Mouse (Mus musculus): ENCODE measurements at regions not wholly inside any gene's neighbourhood (a gene's known extent, or its start where the extent isn't known, plus 50 kb on each side); places are given as distances from the start of the nearest gene placed in this dataset.

DNA sequence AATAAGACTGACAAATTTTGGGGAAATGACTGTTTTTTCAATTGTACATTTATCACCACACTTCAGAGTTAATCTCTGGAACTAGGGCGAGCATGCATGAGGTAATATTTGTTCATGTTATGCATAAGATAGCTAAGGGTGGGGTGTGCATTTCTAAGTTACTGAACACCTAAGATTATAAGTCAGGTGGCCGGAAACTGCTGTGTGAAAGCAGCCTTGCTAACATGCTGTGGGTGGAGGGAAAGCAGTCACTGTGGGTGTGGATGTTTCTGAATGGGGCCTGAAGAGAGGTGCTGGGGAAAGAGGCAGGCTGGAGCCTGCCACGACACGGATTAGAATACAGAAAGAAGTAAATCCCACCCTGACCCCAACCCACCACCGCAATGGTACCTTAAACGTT is 54.8 kb upstream of the Cep162 start:
- TF ChIP-seq MYB (IDR thresholded peaks at IDR 0.05; ENCODE audit: low read depth, low read length) (no peak), HCFC1 (IDR thresholded peaks at IDR 0.05; ENCODE audit: low read depth, low read length) (no peak), ETS1 (IDR thresholded peaks at IDR 0.05; ENCODE audit: low read depth, low read length) (no peak), KAT2A (conservative IDR thresholded peaks at IDR 0.05; ENCODE audit: low read depth, low read length) (no peak), RCOR1 (IDR thresholded peaks at IDR 0.05; ENCODE audit: low read depth, low read length) (no peak), RAD21 (IDR thresholded peaks at IDR 0.05; ENCODE audit: low read depth, low read length) (no peak), POLR2AphosphoS5 (IDR thresholded peaks at IDR 0.05; ENCODE audit: borderline replicate concordance, low read depth, low read length) (no peak), ZC3H11A (IDR thresholded peaks at IDR 0.05; ENCODE audit: low read depth, low read length) (no peak), MXI1 (IDR thresholded peaks at IDR 0.05; ENCODE audit: low read depth, low read length) (no peak), ELF1 (IDR thresholded peaks at IDR 0.05; ENCODE audit: low read depth, low read length) (no peak), NRF1 (IDR thresholded peaks at IDR 0.05; ENCODE audit: insufficient read depth, low read depth, low read length, poor library complexity, severe bottlenecking) (no peak), EP300 (IDR thresholded peaks at IDR 0.05; ENCODE audit: low read depth in 1 of 2, low read length in 2 of 2) (no peak), SMC3 (IDR thresholded peaks at IDR 0.05; ENCODE audit: low read depth, low read length) (no peak), MEF2A (IDR thresholded peaks at IDR 0.05; ENCODE audit: extremely low read depth, insufficient replicate concordance, low read depth, low read length, poor library complexity, severe bottlenecking) (no peak), MAFK (IDR thresholded peaks at IDR 0.05; ENCODE audit: borderline replicate concordance, low read depth, low read length) (no peak), GATA1 (IDR thresholded peaks at IDR 0.05; ENCODE audit: low read depth, low read length) (no peak)
- DNase-seq (ENCODE audit: low read depth, low spot score): no peak

More for the DNA sequence above, 54.8 kb upstream of the Cep162 start:
- Histone ChIP-seq H3K27ac (ENCODE audit: control insufficient read depth, low read depth, low read length) (no peak overlapping the region), H3K79me2 (ENCODE audit: control insufficient read depth, insufficient read depth, low read length, poor library complexity) (no peaks in the 10 kb centered on the region), H3K9me3 (replicated peaks; ENCODE audit: insufficient read depth, low read length) (no peaks in the 10 kb centered on the region), H3K27me3 (ENCODE audit: control insufficient read depth in 1 of 2, insufficient read depth in 2 of 2, low read length in 2 of 2) (no peaks in the 10 kb centered on the region), H3K36me3 (ENCODE audit: control insufficient read depth in 1 of 2, insufficient read depth in 2 of 2, low read length in 2 of 2) (no peaks in the 10 kb centered on the region), H3K9ac (ENCODE audit: control insufficient read depth, low read depth, low read length, poor library complexity, severe bottlenecking) (no peak overlapping the region), H3K4me1 (ENCODE audit: control insufficient read depth in 1 of 2, insufficient read depth in 2 of 2, low read length in 2 of 2) (no peaks in the 10 kb centered on the region), H3K4me3 (ENCODE audit: control insufficient read depth in 1 of 2, insufficient read depth in 1 of 2, low read depth in 2 of 2, low read length in 2 of 2) (no peak overlapping the region)
